Mouse (Mus musculus) embryonic stem cell, embryonic (primary cell): ENCODE data around the gene Tfe3.

Experiments used
- CTCF ChIA-PET, 4 experiments: fragments of 300-600 bp in 2 of 4; fragments of 350-600 bp in 2 of 4; sonication (Branson Sonifier 250); formaldehyde crosslinking; loops; one replicate each; lab custom pipeline; 2022; ENCODE audit warnings: inconsistent platforms in 2 of 4; lab: Charles Lee
- POLR2A ChIA-PET, 4 experiments: fragments of 300-600 bp in 2 of 4; fragments of 350-600 bp in 2 of 4; sonication (Branson Sonifier 250); formaldehyde crosslinking; loops; one replicate each; lab custom pipeline; 2022; ENCODE audit warnings: antibody characterized with exemption in 4 of 4, inconsistent platforms in 1 of 4; lab: Charles Lee

The Tfe3 gene

DNA sequence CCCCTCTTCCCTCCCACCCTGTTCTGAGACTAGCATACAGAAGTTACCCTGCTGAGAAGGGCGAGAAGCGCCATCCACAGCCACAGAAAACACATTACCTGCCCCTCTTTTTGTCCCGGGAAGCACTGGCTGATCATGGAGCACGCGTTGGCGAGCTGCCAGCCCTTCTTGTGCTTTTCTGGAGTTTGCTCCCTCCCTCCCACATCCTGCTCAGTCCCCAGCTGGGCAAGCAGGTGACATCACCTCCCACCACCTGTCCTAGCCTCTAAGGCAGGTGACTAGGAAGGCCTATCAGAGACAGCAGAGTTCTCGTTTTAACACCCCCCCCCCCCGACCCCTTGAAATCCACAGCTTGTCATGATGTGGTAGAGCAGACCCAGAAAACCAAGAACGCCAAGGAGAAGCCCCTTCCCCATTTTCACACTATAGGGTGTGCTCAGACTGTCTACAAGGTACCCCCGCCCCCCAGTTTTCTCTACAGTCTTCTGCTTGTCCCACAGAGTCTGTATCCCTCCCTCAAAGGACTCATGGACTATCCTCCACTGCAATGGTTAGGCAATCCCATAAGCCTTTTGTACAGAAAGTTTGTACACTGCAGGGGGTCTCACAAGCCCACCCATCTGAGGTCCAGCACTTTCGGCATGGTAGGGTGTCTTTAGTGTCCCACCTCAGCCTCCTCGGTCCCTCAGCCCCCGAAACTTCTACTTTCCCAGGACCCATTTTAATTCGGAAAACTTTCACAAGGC, 22.9 kb upstream of the Tfe3 start:
- CTCF ChIA-PET = interaction anchor here in 2 of 4 experiments (0.7 to 1.0 kb wide), 2 partner anchors 164 to 276 kb away, joined by 3 read pairs; no protein-coding TSS in a partner anchor
- POLR2A ChIA-PET = interaction anchor here in 3 of 4 experiments (0.5 to 2.9 kb wide), 13 partner anchors 10 to 393 kb away, joined by 3 to 12 read pairs (median 4); partner anchors contain the start of genes Praf2 (in 2 of the 3), Gm45208 (in 1 of the 3), Hdac6 (in 1 of the 3) and Wdr13 (in 1 of the 3)

DNA sequence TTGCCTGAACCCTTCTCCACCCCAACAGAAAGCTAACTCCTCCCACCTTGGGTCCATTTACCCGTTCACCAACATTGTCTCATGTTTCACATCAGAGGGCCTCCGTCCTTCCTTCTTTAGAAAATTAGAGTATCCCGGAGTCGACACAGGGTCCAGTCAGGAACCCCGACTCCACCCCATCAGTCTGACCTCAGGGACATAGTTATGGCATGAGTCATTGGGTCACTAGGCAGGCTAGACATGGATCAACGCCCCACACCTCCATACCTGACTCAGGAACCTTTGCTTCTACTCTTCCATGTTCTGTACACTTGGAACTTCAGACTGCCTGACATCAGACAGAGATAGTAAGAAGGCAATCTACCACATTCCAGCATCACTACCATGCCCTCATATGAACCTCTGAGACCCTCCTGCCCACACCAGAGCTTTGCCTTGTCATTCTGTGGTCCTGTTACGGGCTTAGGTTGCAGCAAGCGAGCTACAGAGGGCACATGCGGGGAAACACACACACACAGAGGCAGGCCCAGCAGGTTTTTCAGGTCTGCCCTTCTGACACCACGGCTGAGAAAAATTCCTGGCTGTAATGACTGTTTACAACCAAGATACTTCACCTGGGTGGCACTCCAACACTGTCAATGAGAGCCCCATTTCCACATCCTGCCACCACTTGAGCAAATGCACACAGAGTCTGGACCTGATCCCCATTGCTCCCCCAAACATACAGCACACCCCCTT, 22.1 kb upstream of the Tfe3 start:
- CTCF ChIA-PET = interaction anchor here in 1 of 4 experiments (1.0 kb wide), 1 partner anchor 276 kb away, joined by 3 read pairs; no protein-coding TSS in a partner anchor
- POLR2A ChIA-PET = interaction anchor here in 3 of 4 experiments (0.6 to 2.9 kb wide), 9 partner anchors 12 to 207 kb away, joined by 3 to 12 read pairs (median 5); partner anchors contain the start of genes Praf2 (in 3 of the 3), Gm45208 (in 1 of the 3) and Hdac6 (in 1 of the 3)

DNA sequence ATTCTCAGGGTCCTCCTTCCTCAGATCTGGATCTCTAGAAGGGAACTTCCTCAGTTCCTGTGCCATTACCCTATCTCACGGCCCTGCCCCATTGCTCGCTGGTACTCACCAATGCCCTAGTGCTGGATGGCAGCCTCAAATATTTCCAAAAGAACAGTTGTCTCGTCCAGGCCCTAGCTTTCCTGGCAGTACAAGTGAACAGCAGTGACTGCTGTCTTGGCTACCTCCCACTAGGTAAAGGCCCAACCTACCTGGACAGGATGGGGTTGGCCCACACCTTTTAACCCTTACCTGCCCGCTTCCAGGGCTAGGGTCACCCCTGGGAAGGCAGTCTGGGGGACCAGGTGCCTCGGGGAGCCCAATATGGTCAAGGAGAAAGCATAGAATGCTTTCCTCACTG, 21.3 kb upstream of the Tfe3 start:
- ChIA-PET POLR2A (interaction anchor here (0.6 to 2.9 kb wide), 8 partner anchors 10 to 35 kb away, joined by 3 to 12 read pairs (median 4); partner anchors contain the start of gene Praf2 (in 3 of the 4)), CTCF (interaction anchor here in 1 of 4 experiments (1.7 kb wide), 1 partner anchor 8 kb away, joined by 5 read pairs; no protein-coding TSS in a partner anchor)

DNA sequence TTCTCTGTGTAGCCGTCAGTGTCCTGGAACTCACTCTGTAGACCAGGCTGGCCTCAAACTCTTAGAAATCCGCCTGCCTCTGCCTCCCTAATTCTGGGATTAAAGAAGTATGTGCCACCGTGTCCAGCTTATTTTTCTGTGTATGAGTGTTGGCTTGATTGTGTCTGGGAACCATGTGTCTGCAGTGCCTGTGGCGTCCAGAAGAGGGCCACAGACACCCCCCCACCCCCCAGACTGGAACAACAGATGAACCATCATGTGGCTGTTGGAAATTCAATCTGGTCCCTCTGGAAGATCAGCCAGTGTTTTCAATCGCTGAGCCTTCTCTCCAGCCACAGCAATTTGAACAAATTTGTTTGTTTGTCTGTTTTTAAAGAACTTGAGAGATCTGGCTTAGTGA, 18.9 kb upstream of the Tfe3 start:
- CTCF ChIA-PET = interaction anchor here in 3 of 4 experiments (0.6 to 1.7 kb wide), 14 partner anchors 10 to 1243 kb away, joined by 3 to 12 read pairs (median 3); no protein-coding TSS in a partner anchor

DNA sequence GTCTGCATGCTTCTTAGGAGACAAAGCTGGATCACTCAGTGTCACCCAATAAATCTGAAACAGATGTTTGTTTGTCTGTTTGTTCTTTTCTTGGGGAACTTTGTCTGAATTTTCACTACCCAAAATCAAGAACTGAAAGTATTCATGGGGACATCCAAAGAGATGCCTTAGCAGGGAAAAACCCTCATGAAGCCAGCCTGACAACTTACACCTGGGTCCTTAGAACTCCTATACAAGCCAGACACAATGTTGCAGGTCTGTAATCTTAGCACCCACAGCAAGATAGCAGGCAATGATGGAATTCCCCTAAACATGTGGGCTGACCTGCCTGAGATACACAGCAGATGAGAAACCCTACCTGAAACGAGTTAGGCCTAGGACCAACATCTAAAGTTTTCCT, 17.4 kb upstream of the Tfe3 start:
- POLR2A ChIA-PET = no interaction called here
- CTCF ChIA-PET = interaction anchor here in 1 of 4 experiments (0.6 kb wide), 1 partner anchor 379 kb away, joined by 7 read pairs; no protein-coding TSS in a partner anchor

More for the DNA sequence above, 18.9 kb upstream of the Tfe3 start:
- POLR2A ChIA-PET = interaction anchor here in 3 of 4 experiments (0.5 to 1.6 kb wide), 9 partner anchors 10 to 115 kb away, joined by 3 to 12 read pairs (median 4); partner anchors contain the start of genes Praf2 (in 1 of the 3), Tfe3 (in 1 of the 3) and Wdr45 (in 1 of the 3)

DNA sequence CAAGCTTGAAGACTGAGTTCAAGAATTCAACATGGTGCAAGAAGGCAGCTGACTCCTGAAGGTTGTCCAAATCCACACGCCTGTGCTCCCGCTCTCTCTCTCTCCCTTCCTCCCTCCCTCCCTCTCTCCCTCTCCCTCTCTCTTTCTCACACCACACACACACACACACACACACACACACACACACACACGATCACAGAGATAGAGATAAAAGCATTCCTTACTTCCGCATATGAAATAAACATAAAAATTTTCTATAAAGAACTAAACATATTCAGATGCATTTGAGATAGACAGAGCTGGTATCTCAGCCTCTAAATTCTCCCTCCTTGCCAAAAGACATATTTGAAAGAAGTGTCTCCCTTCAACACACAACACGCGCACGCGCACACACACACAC, 16.9 kb upstream of the Tfe3 start:
- ChIA-PET CTCF (interaction anchor here in 1 of 4 experiments (0.6 kb wide), 1 partner anchor 379 kb away, joined by 7 read pairs; no protein-coding TSS in a partner anchor), POLR2A (interaction anchor here in 1 of 4 experiments (0.7 kb wide), 1 partner anchor 165 kb away, joined by 5 read pairs; no protein-coding TSS in a partner anchor)

DNA sequence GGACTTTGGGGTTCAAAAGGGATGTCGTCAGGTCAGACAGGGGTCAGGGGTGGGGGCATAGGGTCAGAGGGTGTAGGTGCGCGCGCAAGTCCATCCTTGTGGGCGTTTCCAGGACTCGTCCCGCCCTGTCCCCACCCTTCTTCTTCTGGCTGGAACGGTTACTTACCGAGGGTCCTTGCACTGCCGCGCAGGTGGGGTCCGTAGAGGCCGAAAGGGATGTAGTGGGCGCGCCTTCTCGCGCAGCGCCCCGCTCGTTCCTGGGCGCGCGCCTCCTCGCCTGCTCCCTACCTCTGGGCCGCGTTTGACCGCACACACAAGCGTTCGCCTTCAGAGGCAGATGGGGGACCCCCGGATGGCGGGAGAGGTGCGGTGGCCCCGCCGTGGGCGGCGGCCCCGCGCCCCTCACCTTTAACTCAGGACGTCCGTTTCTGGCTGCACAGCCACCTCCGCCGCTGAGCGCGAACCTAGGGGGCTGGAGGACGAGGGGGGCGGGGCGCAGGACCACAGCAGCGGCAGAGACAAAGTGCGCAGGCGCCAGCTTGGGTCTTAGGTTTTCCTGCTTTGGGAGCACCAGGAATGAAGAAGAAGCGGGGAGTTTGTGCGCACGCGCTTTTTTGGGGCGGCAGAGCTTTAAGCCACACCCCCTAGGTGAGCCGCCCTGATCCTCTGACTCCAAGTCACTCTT, 11.8 kb upstream of the Tfe3 start, which contains the start of gene Ccdc120:
Gene Ccdc120, minus strand, starts transcription at position 474 of the 685 bp plus-strand sequence.
- ChIA-PET CTCF (interaction anchor here in 1 of 4 experiments (0.9 to 1.1 kb wide), 4 partner anchors 12 to 42 kb away, joined by 3 to 8 read pairs (median 4); partner anchors contain the start of gene Tfe3), POLR2A (interaction anchor here in 3 of 4 experiments (0.5 to 1.4 kb wide), 11 partner anchors 12 to 72 kb away, joined by 3 to 17 read pairs (median 4); partner anchors contain the start of genes Kcnd1 (in 1 of the 3), Praf2 (in 1 of the 3), Tfe3 (in 1 of the 3) and Wdr45 (in 1 of the 3))

DNA sequence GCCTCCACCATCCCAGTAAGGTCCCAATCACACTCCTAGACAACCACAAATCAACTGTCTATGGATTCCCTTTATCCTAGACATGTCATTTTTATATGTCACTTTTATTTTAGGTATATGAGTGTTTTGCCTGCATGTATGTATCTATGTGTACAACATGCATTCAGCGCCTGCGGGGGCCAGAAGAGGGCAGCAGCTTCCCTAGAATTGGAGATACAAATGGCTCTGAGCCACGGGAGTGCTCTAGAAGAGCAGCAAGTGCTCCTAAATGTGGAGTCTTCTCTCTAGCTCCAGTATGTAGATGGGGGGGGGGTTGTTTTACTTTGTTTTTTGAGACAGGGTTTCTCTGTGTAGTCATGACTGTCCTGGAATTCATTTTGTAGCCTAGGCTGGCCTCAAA, 8.7 kb upstream of the Tfe3 start:
- ChIA-PET CTCF (interaction anchor here in 3 of 4 experiments (0.6 to 1.7 kb wide), 9 partner anchors 15 to 264 kb away, joined by 3 to 7 read pairs (median 4); no protein-coding TSS in a partner anchor), POLR2A (interaction anchor here in 2 of 4 experiments (0.5 to 1.3 kb wide), 6 partner anchors 10 to 306 kb away, joined by 3 read pairs; partner anchors contain the start of gene Gripap1 (in 1 of the 2))

DNA sequence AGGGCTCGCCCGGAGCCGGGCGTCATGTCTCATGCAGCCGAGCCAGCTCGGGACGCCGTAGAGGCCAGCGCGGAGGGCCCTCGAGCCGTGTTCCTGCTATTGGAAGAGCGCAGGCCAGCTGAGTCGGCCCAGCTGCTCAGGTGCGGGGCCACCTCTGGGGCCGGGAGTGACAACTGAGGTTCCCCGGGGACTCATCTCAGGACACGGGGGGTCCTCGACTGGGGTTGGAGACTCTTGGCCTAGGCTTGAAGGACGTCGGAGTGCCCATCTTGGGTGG, 499 bp downstream of the Tfe3 start:
- CTCF ChIA-PET = interaction anchor here in 2 of 4 experiments (0.6 to 1.7 kb wide), 3 partner anchors 12 to 52 kb away, joined by 3 to 4 read pairs (median 4); partner anchors contain the start of gene Ccdc120 (in 1 of the 2)
- POLR2A ChIA-PET = interaction anchor here in 2 of 4 experiments (0.6 to 6.6 kb wide), 15 partner anchors 12 to 383 kb away, joined by 3 to 61 read pairs (median 4); partner anchors contain the start of genes Gm45208 (in 2 of the 2), Ccdc120 (in 1 of the 2), Gripap1 (in 1 of the 2) and Kcnd1 (in 1 of the 2)

DNA sequence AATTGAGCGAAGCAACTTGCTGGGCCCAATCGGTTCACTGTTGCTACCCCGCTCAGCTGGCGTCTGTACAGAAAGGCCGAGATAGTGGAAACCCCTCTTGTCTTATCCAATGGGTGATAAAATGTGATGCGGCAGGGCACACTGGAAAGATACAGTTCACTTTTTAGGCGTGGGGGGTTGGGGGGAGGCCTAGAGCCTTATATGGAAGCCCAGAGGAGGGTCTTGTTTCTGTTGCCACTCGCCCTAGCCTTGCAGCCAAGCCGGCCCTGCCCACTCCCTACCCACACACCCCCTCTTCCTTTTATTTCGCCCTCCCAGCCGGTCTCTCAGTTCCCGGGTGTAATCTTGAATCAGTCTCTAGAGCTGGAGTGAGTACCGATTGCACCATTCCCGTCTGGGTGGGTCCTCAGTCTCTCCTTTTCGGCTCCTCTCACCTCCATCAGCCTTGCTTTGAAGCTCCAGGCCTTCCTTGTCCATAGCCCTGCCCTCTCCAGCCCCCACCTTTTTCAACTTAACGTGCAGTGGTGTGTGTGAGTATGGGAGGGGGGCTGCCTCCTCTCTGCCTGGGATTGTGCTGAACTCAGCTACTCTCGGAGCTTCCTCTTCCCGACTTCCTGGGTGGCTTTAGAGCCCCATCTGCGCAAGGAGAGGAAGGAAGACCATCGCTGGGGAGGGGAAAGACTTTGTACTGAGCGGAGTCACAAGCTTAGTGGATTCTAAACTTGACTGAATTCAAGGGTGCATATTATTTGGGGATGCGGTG, 1.5 kb downstream of the Tfe3 start:
- ChIA-PET CTCF (interaction anchor here in 1 of 4 experiments (1.7 to 1.8 kb wide), 2 partner anchors 30 to 362 kb away, joined by 4 read pairs; no protein-coding TSS in a partner anchor), POLR2A (interaction anchor here in 3 of 4 experiments (0.5 to 6.6 kb wide), 39 partner anchors 10 to 401 kb away, joined by 3 to 61 read pairs (median 4); partner anchors contain the start of genes Praf2 (in 3 of the 3), Ccdc120 (in 2 of the 3), Gm45208 (in 2 of the 3) and Hdac6 (in 2 of the 3))

DNA sequence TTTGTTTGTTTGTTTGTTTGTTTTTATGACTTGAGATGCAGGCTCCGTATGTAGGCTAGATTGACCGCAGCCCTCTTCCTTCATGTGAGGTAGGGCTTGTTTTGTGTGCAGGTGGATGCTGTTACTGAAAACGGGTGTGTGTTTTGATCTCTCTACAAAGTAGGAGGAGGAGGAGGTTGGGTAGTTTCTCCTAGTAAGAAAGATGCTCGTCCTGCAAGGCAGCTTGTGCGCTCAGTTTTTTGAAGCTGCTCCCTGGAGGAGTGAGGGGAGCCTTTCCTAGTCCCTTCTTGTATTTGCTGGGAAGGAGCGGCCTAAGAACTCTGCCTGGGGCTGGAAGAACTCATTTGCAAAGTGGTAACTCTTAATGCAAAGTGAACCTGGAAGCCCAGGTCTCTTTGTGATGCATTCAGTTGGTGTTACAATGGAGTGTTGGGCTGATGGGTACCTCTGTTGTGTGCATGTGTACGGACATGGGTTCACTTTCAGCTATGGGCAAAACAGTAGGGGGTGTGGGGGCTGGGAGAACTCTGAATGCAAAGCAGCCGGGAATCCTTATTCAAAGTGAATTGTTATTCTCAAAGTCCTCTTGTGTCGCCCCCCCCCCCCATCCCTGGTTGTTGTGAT, 2.4 kb downstream of the Tfe3 start:
- POLR2A ChIA-PET = interaction anchor here in 3 of 4 experiments (0.7 to 6.6 kb wide), 53 partner anchors 9 to 410 kb away, joined by 3 to 61 read pairs (median 4); partner anchors contain the start of genes Ccdc120 (in 3 of the 3), Praf2 (in 3 of the 3), Gm45208 (in 2 of the 3) and Gripap1 (in 2 of the 3)

DNA sequence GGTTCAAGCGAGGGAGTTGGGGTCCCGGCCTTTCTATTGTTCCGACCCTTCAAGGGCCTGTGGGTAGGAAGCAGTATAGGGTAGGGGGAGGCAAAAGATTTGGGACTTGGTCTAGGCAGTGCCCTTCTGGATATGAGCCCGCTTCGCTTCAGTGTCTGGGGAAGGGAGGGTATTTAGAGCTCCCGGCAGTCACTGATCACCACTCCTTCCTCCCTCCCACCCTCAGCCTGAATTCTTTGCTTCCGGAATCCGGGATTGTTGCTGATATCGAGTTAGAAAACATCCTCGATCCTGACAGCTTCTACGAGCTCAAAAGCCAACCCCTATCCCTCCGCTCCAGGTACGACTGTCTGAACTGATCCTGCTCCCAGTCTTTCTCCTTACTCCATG, 2.9 kb downstream of the Tfe3 start:
- ChIA-PET POLR2A (interaction anchor here in 3 of 4 experiments (0.6 to 6.6 kb wide), 53 partner anchors 10 to 409 kb away, joined by 3 to 61 read pairs (median 4); partner anchors contain the start of genes Ccdc120 (in 3 of the 3), Gm45208 (in 2 of the 3), Gripap1 (in 2 of the 3) and Otud5 (in 2 of the 3)), CTCF (interaction anchor here in 2 of 4 experiments (0.6 to 1.8 kb wide), 5 partner anchors 23 to 360 kb away, joined by 3 to 7 read pairs (median 4); no protein-coding TSS in a partner anchor)

More for the DNA sequence above, 2.4 kb downstream of the Tfe3 start:
- CTCF ChIA-PET = interaction anchor here in 1 of 4 experiments (0.7 to 1.8 kb wide), 4 partner anchors 31 to 361 kb away, joined by 3 to 4 read pairs (median 4); no protein-coding TSS in a partner anchor

DNA sequence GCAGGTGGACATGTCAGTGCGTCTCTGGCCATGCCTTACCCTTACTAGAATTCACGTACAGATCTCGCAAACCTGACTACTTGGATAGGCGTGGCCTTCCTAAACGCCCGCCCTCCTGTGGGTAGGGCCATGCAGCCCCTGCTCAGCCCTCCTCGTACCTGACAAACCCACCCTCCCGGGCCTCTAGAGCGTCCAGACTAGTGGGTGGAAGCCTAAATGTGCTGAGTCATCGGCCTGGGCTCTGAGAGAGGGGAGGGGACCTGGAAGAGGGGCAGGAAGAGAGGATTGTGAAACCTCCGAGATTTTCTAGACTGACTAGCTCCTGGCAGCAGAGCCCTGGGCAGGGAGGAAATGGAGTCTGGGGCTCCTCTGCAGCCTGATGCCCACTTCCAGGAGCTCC, 3.4 kb downstream of the Tfe3 start:
- ChIA-PET CTCF (interaction anchor here in 3 of 4 experiments (0.6 to 1.4 kb wide), 4 partner anchors 22 to 32 kb away, joined by 3 to 7 read pairs (median 4); no protein-coding TSS in a partner anchor), POLR2A (interaction anchor here in 3 of 4 experiments (0.6 to 6.6 kb wide), 51 partner anchors 9 to 374 kb away, joined by 3 to 61 read pairs (median 4); partner anchors contain the start of genes Ccdc120 (in 3 of the 3), Gm45208 (in 2 of the 3), Gripap1 (in 2 of the 3) and Otud5 (in 2 of the 3))

DNA sequence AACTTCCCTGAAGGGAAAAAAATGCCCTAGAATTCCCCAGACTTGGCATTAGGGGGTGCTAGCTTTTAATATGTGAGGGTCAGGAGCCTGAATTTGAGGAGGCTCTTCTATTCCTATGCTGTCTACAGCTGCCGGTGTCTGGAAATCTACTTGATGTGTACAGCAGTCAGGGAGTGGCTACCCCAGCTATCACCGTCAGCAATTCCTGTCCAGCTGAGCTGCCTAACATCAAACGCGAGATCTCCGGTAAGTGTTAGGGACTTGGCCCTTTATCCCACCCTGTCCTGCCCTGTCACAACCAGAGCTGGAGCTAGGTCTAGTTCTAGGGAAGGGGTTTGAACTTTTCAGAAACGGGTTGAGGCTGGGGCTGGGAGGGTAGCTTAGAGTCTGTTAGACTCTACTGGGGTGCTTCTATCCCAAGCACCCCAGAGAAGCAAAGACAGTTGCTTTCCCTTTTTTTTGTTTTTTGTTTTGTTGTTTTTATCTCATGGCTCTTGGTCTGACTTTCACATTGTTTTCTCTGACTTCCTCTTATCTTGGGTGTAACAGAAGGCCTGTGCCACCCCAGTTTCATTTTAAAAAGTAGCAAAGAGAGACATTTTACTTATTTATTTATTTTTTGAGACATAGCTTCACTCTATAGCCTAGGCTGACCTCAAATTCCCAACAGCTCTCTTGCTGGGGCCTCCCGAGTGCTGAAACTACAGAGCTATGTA, 7.1 kb downstream of the Tfe3 start:
- POLR2A ChIA-PET = interaction anchor here in 1 of 4 experiments (6.3 kb wide), 1 partner anchor 7 kb away, joined by 40 read pairs; no protein-coding TSS in a partner anchor
- CTCF ChIA-PET = no interaction called here
